Mouse (Mus musculus) heart, postnatal 0 days (tissue): ENCODE results near the gene Chst15. TPM values are rescaled to one million over a fixed set of nuclear protein-coding genes. Genes with fewer than 3 reads are reported as not detected.

Source experiments
- ATAC-seq: fragments of 200-750 bp; cut with Nextera tagmentation; 2 replicates; pipeline ENCODE4 v1.8.0; 2017; ENCODE audit warnings: low read depth, moderate number of reproducible peaks, moderate library complexity; ENCODE audit not compliant: insufficient read depth
- DNase-seq: peaks from one replicate; pipeline ENCODE4 v3.0.0-alpha.2; 2016; ENCODE audit warnings: low spot score
- H3K27ac ChIP-seq: fragments of 300-500 bp; sonication (generic); 2 replicates; pipeline ENCODE4 v1.5.1; 2014; ENCODE audit warnings: low read depth, mild to moderate bottlenecking
- H3K27me3 ChIP-seq: fragments of 300-500 bp; sonication (generic); 2 replicates; pipeline ENCODE4 v1.6.1; 2014; ENCODE audit warnings: low read length, mixed read lengths; ENCODE audit not compliant: control insufficient read depth, insufficient read depth
- H3K36me3 ChIP-seq: fragments of 300-500 bp; sonication (generic); replicated peaks from 2 replicates; pipeline ENCODE4 v1.6.1; 2014; ENCODE audit warnings: low read length, mixed read lengths; ENCODE audit not compliant: control insufficient read depth, insufficient read depth
- H3K4me1 ChIP-seq: fragments of 300-500 bp; sonication (generic); 2 replicates; pipeline ENCODE4 v1.6.1; 2014; ENCODE audit warnings: antibody characterized with exemption; ENCODE audit not compliant: control insufficient read depth, insufficient read depth
- H3K4me2 ChIP-seq: fragments of 300-500 bp; sonication (generic); 2 replicates; pipeline ENCODE4 v1.6.1; 2014; ENCODE audit warnings: low read depth, mild to moderate bottlenecking, low read length, moderate library complexity
- H3K4me3 ChIP-seq: fragments of 300-500 bp; sonication (generic); 2 replicates; pipeline ENCODE4 v1.5.1; 2014; ENCODE audit warnings: low read depth, low read length
- H3K9ac ChIP-seq: fragments of 300-500 bp; sonication (generic); replicated peaks from 2 replicates; pipeline ENCODE4 v1.6.1; 2014; ENCODE audit warnings: low read depth, low read length, mixed read lengths
- H3K9me3 ChIP-seq: fragments of 300-500 bp; sonication (generic); replicated peaks from 2 replicates; pipeline ENCODE4 v1.6.1; 2016; ENCODE audit warnings: low read length; ENCODE audit not compliant: control insufficient read depth
- CTCF ChIP-seq: IDR thresholded peaks from 2 replicates; pipeline ENCODE4 v1.5.1; 2016; ENCODE audit warnings: antibody characterized with exemption, control low read depth, low read depth
- EP300 ChIP-seq: IDR thresholded peaks from 2 replicates; pipeline ENCODE4 v1.6.1; 2016; ENCODE audit warnings: antibody characterized with exemption, low read depth
- WGBS: fragments of 180-500 bp; shearing (Covaris S2); extraction: QIAGEN DNeasy Blood & Tissue Kit; methylation state at CpG from one replicate; pipeline ENCODE4 v1.1.7; 2014; 5-methylcytosine and 5-hydroxymethylcytosine counted together
- polyA plus RNA-seq: library from polyadenylated mRNA; unstranded; fragments of >200 nt; fragmentation: Nextera tagmentation; extraction: Ambion mirVana; gene quantifications from 2 replicates; pipeline ENCODE4 v1.2.1, GENCODE M21; 2015
- total RNA-seq: library from RNA; depleted of rRNA; stranded (reverse); fragments of >200 nt; gene quantifications from 2 replicates; pipeline ENCODE4 v1.2.3, GENCODE M21; 2014; ENCODE audit warnings: low replicate concordance

The Chst15 gene
- total and polyA plus RNA-seq, 2 experiments from 2014 or later: 4.3 to 5.8 TPM

DNA sequence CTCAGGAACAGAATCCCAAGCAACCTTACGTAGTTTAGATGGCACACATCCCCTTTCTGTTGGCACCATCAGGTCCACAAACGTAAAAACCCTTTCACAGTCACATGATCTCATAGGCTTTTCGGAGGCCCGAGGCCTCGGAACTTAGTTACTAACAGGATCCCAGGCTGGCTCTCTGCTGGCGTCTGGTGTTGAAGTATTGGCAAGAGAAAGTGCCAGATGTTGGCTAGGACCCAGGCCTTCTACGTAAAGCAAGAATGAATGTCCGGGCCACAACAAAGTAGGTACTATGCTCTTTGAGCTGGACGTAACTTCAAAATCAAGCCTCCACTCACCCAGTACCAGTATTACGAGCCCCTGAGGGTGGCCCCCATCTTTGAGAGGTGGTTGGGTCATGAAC is 103.0 kb downstream of the Chst15 start:
- H3K9ac ChIP-seq: no peak overlapping the region
- H3K9me3 ChIP-seq: no peaks in the 10 kb centered on the region
- no peak overlapping the region for H3K4me2 ChIP-seq
- 0 out of 2 replicates have a peak, but pooled peaks cover 4% of the 10 kb centered on the region for H3K27me3 ChIP-seq
- DNase-seq: no peak
- TF ChIP-seq CTCF (no peak), EP300 (no peak)
- no peak overlapping the region for H3K4me3 ChIP-seq
- H3K27ac ChIP-seq: no peak overlapping the region
- no peaks in the 10 kb centered on the region for H3K4me1 ChIP-seq
- no peaks in the 10 kb centered on the region for H3K36me3 ChIP-seq
- no peak for ATAC-seq
- 63% methylated on average over 10 of the region's 10 CpGs for WGBS

DNA sequence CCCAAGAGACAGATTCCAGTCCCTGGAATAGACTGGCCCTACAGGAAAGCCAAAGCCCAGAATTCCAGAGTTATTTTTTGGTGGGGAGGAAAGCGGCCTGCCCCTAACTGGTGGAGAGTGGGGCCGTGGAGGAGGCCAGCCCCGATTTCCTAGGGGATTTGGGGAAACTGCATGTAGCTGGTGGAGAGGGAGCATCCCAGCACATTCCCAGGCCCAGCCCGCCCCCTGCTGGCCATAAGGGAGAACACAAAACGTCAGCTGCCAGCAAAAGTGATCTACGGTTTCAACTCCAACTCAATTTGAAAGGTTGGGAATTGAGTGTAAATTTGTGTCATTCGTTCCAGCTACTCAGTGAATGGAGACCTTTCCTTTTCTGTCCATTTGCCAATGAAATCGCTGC is 103.6 kb downstream of the Chst15 start:
- no peak overlapping the region for H3K4me2 ChIP-seq
- ATAC-seq (no peak; the same call in 1 of the 2 replicates), DNase-seq (peak; percentile 53)
- no peak overlapping the region for H3K9ac ChIP-seq
- H3K27me3 ChIP-seq: 0 out of 2 replicates have a peak, but pooled peaks cover 4% of the 10 kb centered on the region
- H3K4me1 ChIP-seq: no peaks in the 10 kb centered on the region
- no peaks in the 10 kb centered on the region for H3K36me3 ChIP-seq
- no peaks in the 10 kb centered on the region for H3K9me3 ChIP-seq
- no peak for TF ChIP-seq EP300
- TF ChIP-seq CTCF: peak; percentile 88
- WGBS: 3% methylated on average over 8 of the region's 8 CpGs
- no peak overlapping the region for H3K27ac ChIP-seq
- no peak overlapping the region for H3K4me3 ChIP-seq

DNA sequence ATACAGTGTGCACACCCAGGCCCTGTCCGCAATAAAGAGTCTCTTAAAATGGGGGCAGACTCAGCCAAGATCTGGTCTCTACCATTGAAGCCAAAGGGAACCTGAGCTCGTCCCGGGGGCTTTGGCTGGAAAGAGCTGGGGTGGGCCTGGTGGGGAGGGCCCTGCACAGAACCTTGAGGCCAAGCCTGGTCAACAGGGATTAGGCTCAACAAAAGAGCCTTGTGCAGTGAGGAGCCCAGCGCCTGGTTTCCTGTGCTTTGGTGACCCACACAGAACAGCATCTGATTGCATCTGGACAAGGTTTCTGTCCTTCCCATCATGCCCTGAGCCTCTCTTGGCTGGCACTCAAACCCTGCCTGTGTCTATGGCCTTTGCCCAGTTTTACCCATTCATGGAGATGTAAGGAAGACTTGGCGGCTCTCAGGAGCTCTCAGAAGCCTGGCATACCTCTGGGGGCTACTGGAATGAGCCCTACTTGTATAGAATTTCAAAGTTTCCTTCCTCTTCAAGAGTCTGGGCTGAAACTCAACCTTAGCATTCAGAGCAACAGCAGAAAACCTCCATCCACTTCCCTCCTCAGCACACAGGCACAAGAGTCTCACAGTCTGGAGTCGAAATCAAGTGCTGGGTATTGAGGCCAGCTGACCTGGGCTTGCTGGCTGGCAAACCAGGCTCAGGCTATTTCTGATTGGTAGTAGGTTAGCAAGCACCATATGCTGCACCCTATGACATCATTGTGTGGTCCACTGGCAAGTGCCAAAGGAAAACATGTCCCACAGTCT is 104.9 kb downstream of the Chst15 start:
- H3K9ac ChIP-seq: no peak overlapping the region
- H3K4me2 ChIP-seq: no peak overlapping the region
- H3K9me3 ChIP-seq: no peaks in the 10 kb centered on the region
- H3K27me3 ChIP-seq: 0 out of 2 replicates have a peak, but pooled peaks cover 4% of the 10 kb centered on the region
- no peak for DNase-seq
- H3K4me3 ChIP-seq: no peak overlapping the region
- TF ChIP-seq EP300 (no peak), CTCF (no peak)
- no peak overlapping the region for H3K27ac ChIP-seq
- peak; percentile 22; the same call in 1 of the 2 replicates for ATAC-seq
- 68% methylated on average over 6 of the region's 6 CpGs for WGBS
- H3K4me1 ChIP-seq: no peaks in the 10 kb centered on the region
- no peaks in the 10 kb centered on the region for H3K36me3 ChIP-seq

DNA sequence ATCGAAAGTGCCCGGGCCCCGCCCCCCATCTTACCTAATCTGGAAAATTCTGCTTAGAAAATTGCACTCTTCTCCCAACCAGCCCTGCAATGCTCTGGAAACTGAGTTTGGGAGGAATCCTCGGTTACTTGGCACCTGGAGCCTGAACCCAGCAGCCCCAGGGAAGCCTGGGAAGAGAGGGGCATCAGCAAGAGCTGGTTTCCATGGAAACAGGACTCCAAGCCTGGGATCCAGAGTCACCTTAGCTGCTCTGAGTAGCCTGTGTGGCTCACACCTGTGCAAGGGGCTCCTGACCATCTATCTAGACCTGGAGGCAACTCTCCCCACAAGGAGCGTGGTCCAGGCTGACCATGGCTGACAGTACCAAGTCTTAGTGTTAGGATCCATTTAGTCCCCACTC is 106.4 kb downstream of the Chst15 start:
- H3K4me1 ChIP-seq: no peaks in the 10 kb centered on the region
- H3K27me3 ChIP-seq: no peaks in the 10 kb centered on the region
- ATAC-seq: no peak
- no peak overlapping the region for H3K9ac ChIP-seq
- H3K4me3 ChIP-seq: no peak overlapping the region
- no peak overlapping the region for H3K4me2 ChIP-seq
- 78% methylated on average over 5 of the region's 5 CpGs for WGBS
- H3K36me3 ChIP-seq: no peaks in the 10 kb centered on the region
- H3K9me3 ChIP-seq: no peaks in the 10 kb centered on the region
- H3K27ac ChIP-seq: no peak overlapping the region
- TF ChIP-seq EP300: no peak
- no peak for TF ChIP-seq CTCF
- no peak for DNase-seq

DNA sequence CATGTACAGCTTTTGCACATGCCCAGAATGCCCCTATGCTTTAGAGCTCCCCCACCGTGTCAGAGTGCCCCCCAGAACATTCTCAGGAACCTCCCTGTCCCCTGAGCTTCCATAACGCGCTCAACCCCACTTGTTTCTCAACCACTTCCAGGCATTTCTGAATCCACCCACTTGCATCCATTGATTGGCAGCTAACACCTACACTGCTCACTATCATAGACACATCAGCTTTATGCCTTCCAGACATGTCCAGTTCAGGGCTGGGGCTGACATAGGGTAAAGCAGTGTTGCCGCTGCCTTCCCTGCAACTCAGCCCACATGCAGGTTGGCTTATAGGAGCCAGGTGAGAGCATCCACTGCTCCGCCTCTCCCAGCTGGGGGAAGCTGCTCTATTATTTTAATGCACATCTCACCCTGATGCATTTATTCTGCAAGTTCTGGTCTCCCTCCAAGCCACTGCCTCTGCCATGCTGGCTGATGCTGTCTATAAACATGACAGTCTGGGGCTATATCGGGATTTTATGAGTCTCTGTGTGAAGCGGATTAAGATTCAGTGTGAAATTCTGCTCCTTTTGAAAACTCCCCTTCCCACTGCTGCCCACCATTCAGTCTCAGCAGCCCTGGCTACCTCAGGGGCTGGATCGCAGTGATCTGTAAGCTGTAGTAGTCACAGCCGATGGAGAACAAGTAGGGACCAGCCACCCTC is 107.9 kb downstream of the Chst15 start:
- no peaks in the 10 kb centered on the region for H3K4me1 ChIP-seq
- WGBS: 71% methylated on average over 9 of the region's 9 CpGs
- H3K27me3 ChIP-seq: no peaks in the 10 kb centered on the region
- no peak overlapping the region for H3K9ac ChIP-seq
- no peak for DNase-seq
- H3K27ac ChIP-seq: no peak overlapping the region
- no peak for TF ChIP-seq EP300
- TF ChIP-seq CTCF: no peak
- no peaks in the 10 kb centered on the region for H3K36me3 ChIP-seq
- no peak overlapping the region for H3K4me2 ChIP-seq
- no peak overlapping the region for H3K4me3 ChIP-seq
- no peak for ATAC-seq
- no peaks in the 10 kb centered on the region for H3K9me3 ChIP-seq
